Mouse (Mus musculus) lung, embryonic 14.5 days (tissue): ENCODE results near the gene Wars. TPM values are rescaled to one million over a fixed set of nuclear protein-coding genes. Genes with fewer than 3 reads are reported as not detected.

Experiments
- ATAC-seq: fragments of 200-750 bp; cut with Nextera tagmentation; 2 replicates; pipeline ENCODE4 v1.8.0; 2017; ENCODE audit warnings: mild to moderate bottlenecking, moderate TSS enrichment, moderate library complexity; ENCODE audit not compliant: insufficient read depth
- DNase-seq: peaks from one replicate; pipeline ENCODE4 v3.0.0-alpha.2; 2015
- H3K27ac ChIP-seq: fragments of 300-500 bp; sonication (generic); 2 replicates; pipeline ENCODE4 v1.5.1; 2014; ENCODE audit warnings: low read depth, mild to moderate bottlenecking, moderate library complexity
- H3K27me3 ChIP-seq: fragments of 300-500 bp; sonication (generic); 2 replicates; pipeline ENCODE4 v1.6.1; 2014; ENCODE audit warnings: low read length, control low read depth; ENCODE audit not compliant: insufficient read depth
- H3K36me3 ChIP-seq: fragments of 300-500 bp; sonication (generic); 2 replicates; pipeline ENCODE4 v1.6.1; 2014; ENCODE audit warnings: control low read depth; ENCODE audit not compliant: insufficient read depth
- H3K4me1 ChIP-seq: fragments of 300-500 bp; sonication (generic); 2 replicates; pipeline ENCODE4 v1.6.1; 2014; ENCODE audit warnings: antibody characterized with exemption, control low read depth; ENCODE audit not compliant: insufficient read depth
- H3K4me2 ChIP-seq: fragments of 300-500 bp; sonication (generic); 2 replicates; pipeline ENCODE4 v1.6.1; 2014; ENCODE audit warnings: mild to moderate bottlenecking
- H3K4me3 ChIP-seq: fragments of 300-500 bp; sonication (generic); 2 replicates; pipeline ENCODE4 v1.5.1; 2014; ENCODE audit warnings: low read depth, low read length
- H3K9ac ChIP-seq: fragments of 300-500 bp; sonication (generic); 2 replicates; pipeline ENCODE4 v1.6.1; 2014
- H3K9me3 ChIP-seq: fragments of 300-500 bp; sonication (generic); 2 replicates; pipeline ENCODE4 v1.6.1; 2016; ENCODE audit warnings: low read depth, low read length, control low read depth
- CTCF ChIP-seq: IDR thresholded peaks from 2 replicates; pipeline ENCODE4 v1.5.1; 2016; ENCODE audit warnings: antibody characterized with exemption, low read depth
- WGBS: fragments of 180-500 bp; shearing (Covaris S2); extraction: QIAGEN DNeasy Blood & Tissue Kit; methylation state at CpG from one replicate; pipeline ENCODE4 v1.1.7; 2014; 5-methylcytosine and 5-hydroxymethylcytosine counted together
- polyA plus RNA-seq: library from polyadenylated mRNA; unstranded; fragments of >200 nt; fragmentation: Nextera tagmentation; extraction: Ambion mirVana; gene quantifications from 2 replicates; pipeline ENCODE4 v1.2.1, GENCODE M21; 2014

Wars gene
- polyA plus RNA-seq, 1 experiment from 2014 or later = 101 TPM

DNA sequence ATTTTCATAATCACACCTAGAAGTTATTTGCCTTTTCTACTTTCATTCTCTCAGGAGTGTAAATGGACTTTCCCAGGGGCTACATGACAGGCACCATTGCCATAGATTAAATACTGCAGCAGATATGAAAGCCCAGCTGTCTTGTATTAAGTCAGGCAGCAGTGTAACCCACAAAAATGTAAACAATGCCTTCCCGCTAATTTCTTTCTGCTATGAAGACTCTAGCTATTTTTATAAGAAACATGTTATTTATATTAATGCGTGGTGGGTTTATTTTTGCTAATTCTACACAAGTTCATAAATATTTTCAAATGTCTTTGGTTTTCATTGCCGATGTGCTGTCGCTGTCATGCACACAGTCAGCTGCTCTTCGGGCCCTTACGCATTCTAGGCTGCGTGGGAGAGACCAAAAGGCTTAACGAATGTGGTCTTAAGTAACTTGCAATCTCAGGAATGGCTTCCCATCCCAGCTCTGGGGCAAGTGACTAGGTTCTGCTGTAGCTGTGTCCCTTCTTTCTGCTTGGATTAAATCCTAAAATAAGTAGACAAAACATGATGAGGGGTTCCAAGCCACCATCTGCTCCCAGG is 16.0 kb upstream of the Wars start:
- Histone ChIP-seq H3K4me2 (no peak overlapping the region), H3K4me3 (no peak overlapping the region), H3K36me3 (no peaks in the 10 kb centered on the region), H3K27ac (peak overlapping the region; percentile 69), H3K27me3 (no peaks in the 10 kb centered on the region), H3K9ac (no peak overlapping the region), H3K4me1 (peaks cover 4% of the 10 kb centered on the region; the same call in 1 of the 2 replicates), H3K9me3 (no peaks in the 10 kb centered on the region)
- WGBS = 36% methylated on average over 8 of the region's 8 CpGs
- no peak for TF ChIP-seq CTCF
- ATAC-seq (peak; percentile 68; the same call in 1 of the 2 replicates), DNase-seq (peak; percentile 82)

DNA sequence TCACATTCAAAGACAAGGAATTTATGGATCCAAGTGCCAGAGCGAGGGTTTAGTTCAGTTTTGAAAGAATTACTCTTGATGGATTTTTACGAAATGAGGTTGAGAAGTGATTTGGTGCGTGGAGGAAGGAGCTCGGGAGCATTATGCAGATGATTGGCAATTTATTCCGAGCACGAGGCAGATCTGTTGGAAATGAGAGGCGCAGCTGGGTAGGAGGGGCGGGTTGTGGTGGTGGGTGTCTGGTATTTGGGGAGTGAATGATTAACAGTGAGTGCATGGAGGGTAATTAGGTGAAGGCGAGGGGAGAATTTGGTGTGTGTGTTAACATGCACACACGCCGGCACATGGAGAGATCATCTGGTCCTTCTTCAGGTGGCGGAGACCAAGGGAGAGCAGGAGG is 12.4 kb upstream of the Wars start:
- TF ChIP-seq CTCF = no peak
- H3K4me2 ChIP-seq = no peak overlapping the region

DNA sequence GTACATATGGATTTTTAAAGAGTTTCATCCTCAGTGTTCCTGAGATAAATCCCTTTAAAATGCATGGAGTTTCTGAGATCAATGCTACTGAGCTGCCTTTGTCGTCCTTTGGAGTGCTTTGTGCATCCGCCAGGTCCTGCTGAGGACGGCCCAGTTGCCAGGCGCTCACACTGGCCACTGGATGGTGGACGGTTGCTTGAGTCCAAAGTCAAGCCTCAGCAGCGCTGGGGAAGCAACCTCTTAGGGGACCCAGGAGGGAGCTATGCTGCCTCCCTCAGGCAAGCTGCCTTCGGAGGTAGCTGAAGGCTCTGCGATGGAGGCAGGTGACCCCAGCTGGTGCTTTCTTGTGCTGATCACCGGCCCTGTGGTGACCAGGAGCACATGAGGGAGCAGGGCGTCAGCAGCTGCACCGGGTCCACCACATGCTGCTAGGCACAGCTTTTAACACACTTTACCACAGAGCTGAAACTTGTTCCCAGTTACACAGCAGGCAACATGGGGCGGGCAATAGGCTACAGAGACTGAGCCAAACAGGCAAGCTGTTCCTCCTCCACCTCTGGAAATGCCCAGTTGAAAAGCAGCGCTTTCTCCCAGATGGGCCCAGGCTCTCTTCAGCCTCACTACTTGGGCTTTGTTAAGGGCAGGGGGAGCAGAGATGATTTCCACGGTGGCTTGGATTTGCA is 11.8 kb upstream of the Wars start:
- Histone ChIP-seq H3K4me3 (no peak overlapping the region), H3K36me3 (no peaks in the 10 kb centered on the region), H3K4me1 (peaks cover 4% of the 10 kb centered on the region; the same call in 1 of the 2 replicates), H3K4me2 (no peak overlapping the region), H3K9me3 (no peaks in the 10 kb centered on the region), H3K9ac (no peak overlapping the region), H3K27me3 (no peaks in the 10 kb centered on the region), H3K27ac (no peak overlapping the region)
- 65% methylated on average over 14 of the region's 14 CpGs for WGBS
- ATAC-seq (no peak), DNase-seq (no peak)
- TF ChIP-seq CTCF = no peak

More for the DNA sequence above, 12.4 kb upstream of the Wars start:
- Histone ChIP-seq H3K4me3 (no peak overlapping the region), H3K9me3 (no peaks in the 10 kb centered on the region), H3K36me3 (no peaks in the 10 kb centered on the region), H3K27ac (no peak overlapping the region; the same call in 1 of the 2 replicates), H3K9ac (no peak overlapping the region), H3K27me3 (no peaks in the 10 kb centered on the region), H3K4me1 (peaks cover 4% of the 10 kb centered on the region; the same call in 1 of the 2 replicates)
- no peak for ATAC-seq
- WGBS = 68% methylated on average over 12 of the region's 12 CpGs
- no peak for DNase-seq

DNA sequence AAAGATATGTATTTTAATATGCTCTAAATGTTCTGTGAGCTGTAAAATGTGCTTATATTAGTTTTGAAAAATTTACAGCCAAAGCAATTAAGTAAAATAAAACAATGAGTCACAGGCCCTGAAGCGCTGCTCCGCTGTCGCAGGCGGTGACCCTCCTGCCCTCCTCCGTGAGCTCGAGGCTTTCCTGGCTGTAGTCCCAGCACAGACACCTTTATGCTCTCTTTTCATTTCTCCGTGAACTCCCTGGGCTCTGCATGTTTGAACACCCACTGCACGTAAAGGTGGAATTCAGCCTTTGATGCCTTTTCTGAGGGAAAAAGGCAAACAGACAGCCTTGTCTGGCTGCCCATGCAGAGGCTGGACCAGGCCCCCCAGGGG is 10.3 kb upstream of the Wars start:
- no peak for ATAC-seq
- H3K4me3 ChIP-seq = no peak overlapping the region
- H3K4me2 ChIP-seq = no peak overlapping the region
- no peaks in the 10 kb centered on the region for H3K27me3 ChIP-seq
- no peaks in the 10 kb centered on the region for H3K9me3 ChIP-seq
- H3K9ac ChIP-seq = no peak overlapping the region
- DNase-seq = no peak
- H3K27ac ChIP-seq = no peak overlapping the region
- no peak for TF ChIP-seq CTCF
- no peaks in the 10 kb centered on the region for H3K36me3 ChIP-seq
- 33% methylated on average over 8 of the region's 8 CpGs for WGBS
- H3K4me1 ChIP-seq = no peaks in the 10 kb centered on the region; the same call in 1 of the 2 replicates

DNA sequence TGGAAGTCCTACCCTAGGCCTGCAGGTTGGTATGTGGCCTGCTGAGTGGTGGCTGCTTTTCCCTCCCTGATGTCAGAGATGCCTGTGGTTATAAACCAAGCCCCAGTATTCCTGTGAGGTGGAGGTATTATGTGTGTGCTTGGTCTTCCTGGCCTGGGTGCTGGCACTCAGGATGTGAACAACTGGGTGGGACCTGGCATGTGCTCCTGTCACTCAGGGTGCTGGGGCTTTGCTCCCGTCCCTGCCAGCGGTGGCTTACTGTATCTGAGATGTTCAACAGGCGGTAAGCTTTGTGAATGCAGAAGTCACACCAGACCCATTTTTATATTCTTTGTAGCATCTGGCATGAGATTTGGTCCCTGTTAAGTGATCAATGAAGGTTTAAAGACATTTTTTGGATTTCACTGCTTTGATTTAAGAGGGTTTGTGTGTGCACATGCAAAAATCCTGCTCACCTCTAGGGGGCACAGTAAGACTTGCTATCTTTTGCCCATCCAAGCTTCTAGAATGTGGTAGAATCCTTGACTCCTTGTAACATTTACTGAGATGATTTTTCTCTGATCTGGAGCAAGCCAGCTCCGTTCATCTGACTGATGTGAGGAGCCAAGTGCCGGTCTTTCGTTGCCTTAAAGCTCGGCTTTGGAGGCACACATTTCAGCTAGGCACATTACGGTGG is 9.8 kb upstream of the Wars start:
- no peak overlapping the region for H3K4me2 ChIP-seq

DNA sequence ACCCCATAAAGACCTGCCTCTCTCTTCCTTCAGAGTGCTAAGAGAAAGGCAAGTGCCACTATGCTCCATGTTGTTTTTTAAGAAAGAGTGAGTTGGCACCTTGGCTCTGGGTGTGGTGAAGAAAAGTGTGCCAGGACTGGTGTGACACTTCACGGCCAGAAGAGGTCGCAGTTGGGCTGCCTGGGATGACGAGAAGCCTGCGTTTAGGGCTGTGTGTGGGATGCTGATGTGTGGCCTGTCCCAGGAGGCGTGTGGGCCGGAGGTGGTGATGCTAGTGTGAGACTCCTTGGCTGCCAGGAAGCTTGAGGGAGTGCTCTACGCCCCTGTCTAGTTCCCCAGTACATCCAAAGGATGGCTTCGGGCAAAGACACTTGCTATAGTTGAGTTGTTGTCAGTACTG is 9.0 kb upstream of the Wars start:
- Histone ChIP-seq H3K27ac (no peak overlapping the region), H3K36me3 (no peaks in the 10 kb centered on the region), H3K4me2 (no peak overlapping the region), H3K4me1 (no peaks in the 10 kb centered on the region; the same call in 1 of the 2 replicates), H3K9me3 (no peaks in the 10 kb centered on the region), H3K27me3 (no peaks in the 10 kb centered on the region), H3K9ac (no peak overlapping the region), H3K4me3 (no peak overlapping the region)
- WGBS = 25% methylated on average over 8 of the region's 8 CpGs
- ATAC-seq (0 out of 2 replicates have a peak, but pooled peaks have one; percentile 35), DNase-seq (peak; percentile 78)
- TF ChIP-seq CTCF = peak; percentile 87

More for the DNA sequence above, 9.8 kb upstream of the Wars start:
- DNase-seq = peak; percentile 87
- peak; percentile 85 for TF ChIP-seq CTCF
- Histone ChIP-seq H3K4me3 (no peak overlapping the region), H3K4me1 (no peaks in the 10 kb centered on the region; the same call in 1 of the 2 replicates), H3K9me3 (no peaks in the 10 kb centered on the region), H3K27me3 (no peaks in the 10 kb centered on the region), H3K27ac (no peak overlapping the region), H3K9ac (no peak overlapping the region), H3K36me3 (no peaks in the 10 kb centered on the region)
- ATAC-seq = no peak
- WGBS = 56% methylated on average over 8 of the region's 8 CpGs

DNA sequence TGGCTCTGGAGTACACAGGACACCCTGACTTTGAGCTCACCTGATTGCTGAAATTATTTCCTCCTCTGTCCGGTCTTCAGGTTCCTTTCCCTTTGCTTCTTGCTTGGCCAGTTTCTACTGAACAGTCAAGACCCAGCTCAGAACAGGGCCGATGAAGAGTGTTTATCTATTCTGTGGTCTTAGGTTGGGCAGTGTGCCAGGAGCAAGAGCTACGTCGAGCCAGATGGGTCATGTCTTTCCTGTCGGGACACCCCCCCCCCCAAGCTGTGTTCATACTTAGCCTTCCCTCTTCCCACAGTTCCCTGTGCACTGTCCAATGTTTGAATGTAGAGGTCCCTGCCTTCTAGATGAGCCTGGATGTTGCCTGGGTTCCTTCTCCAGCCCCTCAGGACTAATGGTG is 7.4 kb upstream of the Wars start:
- peak; percentile 81 for DNase-seq

More for the DNA sequence above, 7.4 kb upstream of the Wars start:
- Histone ChIP-seq H3K4me3 (no peak overlapping the region), H3K4me1 (no peaks in the 10 kb centered on the region), H3K27ac (no peak overlapping the region), H3K9ac (no peak overlapping the region), H3K36me3 (no peaks in the 10 kb centered on the region), H3K27me3 (no peaks in the 10 kb centered on the region), H3K9me3 (no peaks in the 10 kb centered on the region), H3K4me2 (no peak overlapping the region)
- peak; percentile 72 for ATAC-seq
- no peak for TF ChIP-seq CTCF
- 35% methylated on average over 5 of the region's 5 CpGs for WGBS
